Mouse (Mus musculus) skeletal muscle tissue, adult 2 months (tissue): ENCODE data around the gene Plekhm2.

ENCODE experiments used
- DNase-seq: peaks from one replicate; pipeline ENCODE4 v3.0.0-alpha.2; 2012; ENCODE audit warnings: low read depth, low spot score

The Plekhm2 gene

DNA sequence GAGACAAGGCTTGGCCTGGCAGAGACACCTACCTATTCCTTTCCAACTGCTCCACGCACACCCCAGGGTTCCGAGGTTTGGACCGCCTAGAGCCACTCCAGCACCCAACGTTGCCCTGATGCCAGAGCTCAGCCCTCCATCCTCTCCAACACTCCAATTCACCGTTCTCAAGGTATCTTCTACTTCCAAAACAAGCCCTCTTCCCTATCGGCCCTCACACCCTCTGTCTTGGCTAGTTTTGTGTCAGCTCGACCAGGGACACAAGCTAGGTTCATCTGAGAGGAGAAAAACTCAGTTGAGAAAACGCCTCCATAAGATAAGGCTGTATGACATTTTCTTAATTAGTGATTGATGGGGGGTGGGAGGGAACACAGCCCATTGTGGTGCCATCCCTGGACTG lies at the start of gene Plekhm2:
TSS of gene Plekhm2 (minus strand) at position 101 of the 400 bp plus-strand sequence.
- no peak for DNase-seq

DNA sequence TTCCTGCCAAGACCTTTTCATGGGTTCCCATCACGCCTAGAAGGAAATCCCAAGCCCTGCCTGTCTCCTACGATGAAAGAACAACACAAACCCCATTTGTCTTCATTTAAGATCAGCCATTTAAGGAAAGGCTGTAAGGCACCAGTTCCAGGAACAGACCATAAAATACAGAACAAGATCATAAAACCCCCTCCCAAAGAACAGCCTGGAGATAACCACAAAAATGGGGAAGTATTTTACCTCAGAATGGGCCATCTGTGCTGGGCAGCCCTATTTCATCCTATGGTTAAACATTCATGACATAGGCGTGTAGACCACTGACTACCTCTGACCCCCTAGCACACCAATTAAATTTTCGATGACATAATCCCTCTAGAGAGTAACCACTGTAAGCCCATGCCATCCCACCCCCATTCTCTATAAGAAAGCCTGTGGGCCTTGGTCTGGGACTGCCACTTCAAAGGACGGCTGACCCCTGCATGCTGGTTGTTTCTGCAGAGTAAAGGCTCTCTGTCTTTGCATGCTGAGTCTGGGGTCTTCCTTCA lies 49.0 kb upstream of the Plekhm2 start:
- no peak for DNase-seq

DNA sequence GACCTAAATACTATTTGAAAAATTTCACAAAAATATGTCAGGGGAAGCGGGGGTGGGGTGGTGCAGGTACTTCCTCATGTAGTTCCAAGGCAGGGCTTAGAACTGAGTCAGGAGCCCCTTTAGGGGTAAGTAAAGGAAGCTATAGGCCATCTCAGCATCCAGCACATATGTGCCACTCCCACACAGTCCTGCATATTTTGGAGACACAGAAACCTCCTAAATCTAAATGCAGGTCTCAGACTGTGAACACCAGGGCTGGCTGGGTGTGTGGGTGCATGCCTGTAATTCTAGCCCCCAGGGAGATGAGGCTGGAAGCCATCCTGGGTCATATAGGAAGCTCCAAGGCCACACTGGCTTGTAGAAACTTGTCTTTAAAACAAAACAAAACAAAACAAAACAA lies 46.6 kb upstream of the Plekhm2 start:
- DNase-seq, result no peak

DNA sequence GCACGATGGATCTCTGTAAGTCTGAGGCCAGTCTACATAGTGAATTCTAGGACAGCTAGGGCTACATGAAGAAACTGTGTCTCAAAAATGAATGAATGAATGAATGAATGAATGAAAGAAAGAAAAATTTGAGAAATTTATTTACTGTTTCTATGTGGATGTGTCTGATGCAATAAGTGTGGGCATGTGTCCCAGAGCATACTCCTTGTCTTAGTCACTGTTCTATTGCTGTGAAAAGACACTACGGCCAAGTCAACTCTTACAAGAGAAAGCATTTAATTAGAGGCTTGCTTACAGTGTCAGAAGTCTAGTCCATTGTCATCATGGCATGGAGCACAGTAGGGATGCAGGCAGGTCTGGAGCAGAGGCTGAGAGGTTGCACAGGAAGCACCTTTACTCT lies 44.3 kb upstream of the Plekhm2 start:
- DNase-seq, result no peak

DNA sequence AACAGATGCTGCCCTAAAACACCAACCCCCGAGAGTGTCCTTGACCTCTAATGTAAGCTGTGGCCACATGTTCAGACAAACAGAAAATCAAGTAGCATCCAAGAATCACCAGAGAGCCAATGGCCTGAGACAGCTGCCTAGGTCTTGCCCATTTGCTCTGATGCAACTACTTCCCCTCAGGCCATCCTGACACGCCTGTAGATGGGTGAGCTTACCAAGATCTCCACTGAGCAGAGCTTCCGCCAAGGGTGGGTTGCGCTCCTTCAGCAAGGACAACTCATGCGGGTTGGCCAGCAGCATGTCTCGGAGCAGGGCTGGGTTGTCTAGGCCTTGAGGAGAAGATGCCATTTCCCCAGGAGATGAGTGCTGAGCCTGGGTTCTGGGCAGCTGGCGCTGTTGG lies 43.3 kb upstream of the Plekhm2 start:
- no peak for DNase-seq

DNA sequence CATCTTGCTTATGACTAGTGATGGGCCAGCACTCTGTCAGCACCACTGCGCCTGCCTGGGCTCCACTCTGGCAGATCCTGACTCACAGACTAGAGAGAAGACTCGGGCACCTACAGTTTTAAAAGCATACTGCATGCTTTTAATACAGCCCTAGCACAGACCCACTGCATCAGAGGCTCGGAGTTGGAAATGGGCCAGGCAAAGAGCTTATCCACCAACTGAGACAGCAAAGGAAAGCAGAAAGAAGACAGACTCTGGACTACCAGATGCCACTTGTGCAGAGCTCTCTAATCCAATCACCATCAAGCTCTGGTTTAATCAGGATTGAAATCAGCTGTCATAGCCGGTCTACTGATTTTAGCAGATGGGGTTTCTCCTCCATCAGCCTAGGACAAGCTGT lies 40.6 kb upstream of the Plekhm2 start:
- no peak for DNase-seq

DNA sequence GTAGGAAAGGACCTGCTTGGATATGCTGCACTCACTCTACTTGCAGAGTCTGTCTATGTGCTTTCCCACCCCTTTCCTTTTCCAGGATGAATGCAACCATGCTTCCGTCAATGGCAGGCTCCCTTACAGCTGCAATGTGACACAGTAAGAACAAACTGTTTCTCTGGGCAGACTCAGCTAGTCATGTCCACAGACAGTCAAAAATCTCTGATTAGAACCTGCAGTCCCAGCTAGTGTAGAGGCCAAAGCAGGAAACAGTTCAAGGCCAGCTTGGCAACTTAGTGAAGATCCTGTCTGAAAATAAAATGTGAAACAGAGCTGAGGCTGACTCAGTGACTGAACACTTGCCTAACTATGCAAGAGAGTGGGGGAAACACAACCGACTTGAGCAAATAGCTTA lies 39.9 kb upstream of the Plekhm2 start:
- peak; percentile 70 for DNase-seq

DNA sequence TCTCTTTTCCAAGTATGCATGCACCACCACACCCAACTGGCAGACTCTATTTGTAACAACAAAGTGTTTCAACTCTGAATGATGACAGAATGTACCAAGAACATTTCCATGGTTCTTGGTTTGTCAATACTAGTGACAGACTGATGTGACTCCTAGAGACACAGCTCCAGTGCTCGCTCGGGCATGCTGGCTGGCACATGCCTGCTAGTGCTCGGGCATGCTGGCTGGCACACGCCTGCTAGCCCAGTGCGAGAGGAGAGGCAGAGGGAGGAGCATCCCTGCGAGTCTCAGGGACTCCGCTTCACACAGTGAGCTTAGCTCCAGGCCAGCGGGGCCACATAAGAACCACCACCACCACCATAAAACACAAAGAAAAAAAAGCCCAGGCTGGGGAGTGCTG lies 30.0 kb upstream of the Plekhm2 start:
- no peak for DNase-seq

DNA sequence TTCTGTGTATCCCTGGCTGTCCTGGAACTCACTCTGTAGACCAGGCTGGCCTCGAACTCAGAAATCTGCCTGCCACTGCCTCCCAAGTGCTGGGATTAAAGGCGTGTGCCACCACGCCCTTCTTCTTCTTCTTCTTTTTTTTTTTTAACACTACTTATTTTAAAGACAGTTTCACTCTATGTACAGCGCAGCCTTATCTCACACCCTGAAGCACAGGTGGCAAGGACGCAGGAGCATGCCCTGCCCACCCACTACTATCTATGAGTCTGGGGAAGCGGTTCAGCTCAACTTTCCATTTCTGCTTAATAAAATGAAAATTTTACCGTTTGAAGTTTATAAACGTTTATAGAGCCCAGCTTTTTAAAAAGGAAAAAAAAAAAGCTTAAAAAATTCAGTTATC lies 23.8 kb upstream of the Plekhm2 start:
- no peak for DNase-seq

DNA sequence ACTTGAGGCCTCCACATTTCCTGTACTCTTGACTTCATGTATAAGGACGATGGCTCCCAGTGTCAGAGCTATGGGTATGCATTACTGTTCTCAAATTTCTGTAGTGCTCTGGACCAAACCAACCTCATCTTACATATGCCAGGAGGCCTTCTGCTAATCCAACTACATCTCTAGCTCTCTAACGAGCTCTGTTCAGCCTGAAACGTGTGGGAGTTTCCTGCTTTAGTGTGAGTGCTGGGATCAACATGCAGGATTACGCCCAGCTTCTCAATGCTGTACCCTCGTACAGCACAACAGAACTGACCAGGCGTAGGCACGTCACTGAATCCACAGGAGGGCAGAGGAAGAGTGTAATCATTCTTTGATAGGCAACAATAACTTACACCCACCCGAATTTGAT lies 21.8 kb upstream of the Plekhm2 start:
- no peak for DNase-seq

DNA sequence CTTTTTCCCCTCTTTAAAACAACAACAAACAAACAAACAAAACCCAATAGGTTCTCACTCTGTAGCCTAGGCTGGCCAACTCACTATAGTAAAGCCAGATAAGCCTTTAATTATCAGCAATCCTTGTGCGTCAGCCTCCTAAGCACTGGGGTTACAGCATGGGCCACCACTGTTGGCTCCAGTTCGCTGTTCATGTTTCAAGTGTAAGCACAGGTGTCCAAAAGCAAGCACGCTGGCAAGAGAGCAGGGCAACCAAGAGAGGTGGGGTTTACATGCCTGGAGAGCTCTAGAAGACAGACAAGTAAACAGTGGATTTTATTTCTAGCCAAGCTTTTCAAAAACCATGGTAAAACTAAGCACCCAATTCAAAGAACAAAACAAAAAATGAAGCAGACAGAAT lies 21.4 kb upstream of the Plekhm2 start:
- DNase-seq, result peak; percentile 50

DNA sequence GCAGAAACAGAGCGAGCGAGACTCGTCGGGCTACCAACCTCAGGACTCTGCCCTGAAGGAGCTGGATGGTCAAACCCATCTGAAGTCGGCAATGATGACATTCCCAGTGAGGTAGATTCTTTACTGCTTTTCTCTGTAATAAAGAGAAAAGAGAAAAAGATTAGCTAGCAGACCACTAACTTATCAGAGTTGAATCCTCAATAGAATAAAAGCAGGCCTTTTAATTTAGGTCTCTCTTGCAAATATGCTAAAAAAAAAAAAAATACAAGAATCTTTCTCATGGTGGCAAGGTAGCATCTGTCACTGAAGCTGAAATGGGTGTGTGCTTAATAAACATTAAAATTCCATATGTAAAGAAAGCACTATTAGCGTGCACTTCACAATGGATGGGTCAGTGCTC lies 20.8 kb upstream of the Plekhm2 start, which contains the start of gene Rsc1a1:
TSS of gene Rsc1a1 (minus strand) at position 101 of the 400 bp plus-strand sequence.
- DNase-seq, result no peak

DNA sequence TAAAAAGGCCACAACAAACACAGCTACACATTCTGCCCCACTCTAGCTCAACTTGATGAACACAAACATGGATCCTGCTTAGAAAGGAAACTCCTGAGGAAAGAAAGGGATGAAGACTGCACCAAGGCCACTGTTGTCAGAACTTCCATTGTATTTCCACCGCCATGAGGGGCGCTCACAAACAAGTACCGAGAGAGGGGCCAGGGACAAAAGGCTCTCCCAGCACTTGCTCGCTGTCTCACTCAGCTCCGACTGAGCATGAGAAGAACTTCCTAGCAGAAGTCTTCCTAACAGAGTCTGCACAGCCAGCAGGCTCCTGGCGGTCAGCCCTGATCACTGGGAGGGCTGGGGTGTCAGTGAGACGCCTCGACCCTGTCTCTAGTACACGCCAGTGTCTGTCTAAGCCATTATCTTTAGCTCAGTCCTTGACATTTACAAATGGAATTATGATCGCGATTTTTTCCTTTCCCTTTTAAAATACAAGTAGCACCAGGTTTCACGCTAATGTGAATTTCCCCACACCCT lies 18.1 kb upstream of the Plekhm2 start:
- no peak for DNase-seq

DNA sequence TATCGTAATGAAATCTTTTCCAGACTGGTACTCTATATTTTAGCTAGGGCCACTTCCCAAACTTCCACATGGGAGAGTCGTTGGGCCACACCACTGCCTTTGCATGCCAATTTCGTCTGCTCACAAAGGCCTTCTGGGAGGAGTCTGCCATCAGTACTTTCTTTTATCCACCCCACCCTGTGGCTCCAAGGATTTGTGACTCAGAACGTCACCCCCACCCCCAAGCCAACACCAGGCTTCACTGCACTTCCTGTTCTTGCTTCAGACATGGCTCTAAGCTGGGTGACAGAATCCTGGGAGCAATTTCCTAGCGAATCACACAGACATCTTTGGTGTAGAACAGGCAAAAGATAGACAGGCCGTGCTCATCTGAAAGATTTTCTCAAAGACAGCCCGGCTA lies 17.1 kb upstream of the Plekhm2 start:
- DNase-seq, result peak; percentile 52

DNA sequence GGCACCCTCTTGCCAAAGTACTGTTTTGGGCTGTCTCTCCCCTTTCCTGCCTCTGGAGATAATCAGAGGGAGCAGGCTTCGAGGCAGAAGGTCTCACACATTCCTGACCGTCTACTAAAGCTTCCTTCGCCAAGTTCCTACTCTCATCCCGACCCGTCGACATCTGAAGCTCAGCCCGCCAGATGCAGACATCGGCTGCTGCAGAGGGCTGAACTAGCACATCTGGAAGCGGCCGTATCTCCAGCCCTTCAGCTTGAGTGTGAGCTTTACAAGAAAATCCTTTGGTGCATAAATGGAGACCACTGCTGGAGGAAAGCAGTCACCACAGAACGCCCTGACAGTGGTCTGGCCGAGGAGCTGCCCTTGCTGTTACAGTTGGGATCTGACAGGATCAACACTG lies 16.2 kb upstream of the Plekhm2 start:
- no peak for DNase-seq

DNA sequence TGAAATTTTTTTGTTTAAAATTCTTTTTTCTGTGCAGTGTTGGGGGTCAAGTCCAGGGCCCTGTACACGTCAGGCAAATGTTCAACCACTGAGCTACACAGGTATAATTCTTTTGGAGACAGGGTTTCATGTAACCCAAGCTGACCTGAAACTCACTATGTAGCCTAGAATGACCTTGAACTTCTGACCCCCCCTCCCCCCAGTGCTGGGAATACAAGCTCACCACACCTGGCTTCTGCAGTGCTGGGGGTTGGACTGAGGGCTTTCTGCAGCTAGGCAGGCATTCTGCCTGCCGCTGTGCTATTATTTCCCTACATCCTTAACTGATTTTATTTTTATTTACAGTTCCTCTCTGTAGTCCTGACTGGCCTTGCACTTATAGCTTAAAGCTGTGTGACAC lies 14.3 kb upstream of the Plekhm2 start:
- no peak for DNase-seq

DNA sequence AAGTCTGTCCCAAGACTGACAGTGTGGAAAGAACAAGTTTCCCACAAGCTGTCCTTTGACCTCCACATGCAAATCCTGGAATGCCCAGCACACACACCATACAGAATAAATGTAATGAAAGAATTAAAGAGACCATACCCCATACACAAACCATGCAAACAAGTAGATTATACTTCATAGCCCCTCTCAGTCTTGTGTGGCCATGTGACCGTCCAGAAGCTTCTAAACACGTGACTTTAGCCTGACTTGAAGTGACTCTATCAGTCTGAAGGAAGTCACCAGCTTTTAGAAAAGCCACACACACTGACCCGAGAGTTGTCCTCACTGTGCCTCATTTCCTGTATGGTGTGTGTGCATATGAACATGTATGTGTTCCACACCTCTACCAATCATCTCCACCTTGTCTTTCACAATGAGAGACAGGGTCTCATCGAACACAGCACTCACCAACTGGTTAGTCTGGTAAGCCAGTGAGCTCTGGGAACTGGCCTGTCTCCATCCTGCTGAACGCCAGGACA lies 11.8 kb upstream of the Plekhm2 start:
- no peak for DNase-seq

DNA sequence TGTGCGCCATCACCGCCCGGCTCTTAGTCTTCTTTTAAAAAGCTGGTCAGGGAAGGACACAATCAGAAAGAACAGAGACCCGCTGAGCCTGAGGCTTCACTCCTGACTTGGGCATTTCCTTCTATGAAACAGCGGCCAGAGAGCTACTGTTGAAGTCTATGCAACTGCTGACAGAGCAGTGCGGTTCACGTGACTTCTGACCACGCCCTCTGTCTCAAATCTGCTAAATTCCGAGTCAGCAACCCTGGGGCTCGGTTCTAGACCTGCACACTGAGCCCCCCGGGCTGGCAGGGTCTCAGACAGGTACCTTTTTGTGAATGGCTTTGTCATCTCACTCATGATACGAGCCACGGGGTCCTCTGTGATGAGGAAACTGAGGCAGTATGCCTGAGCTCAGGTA lies 7.6 kb upstream of the Plekhm2 start:
- DNase-seq, result no peak

DNA sequence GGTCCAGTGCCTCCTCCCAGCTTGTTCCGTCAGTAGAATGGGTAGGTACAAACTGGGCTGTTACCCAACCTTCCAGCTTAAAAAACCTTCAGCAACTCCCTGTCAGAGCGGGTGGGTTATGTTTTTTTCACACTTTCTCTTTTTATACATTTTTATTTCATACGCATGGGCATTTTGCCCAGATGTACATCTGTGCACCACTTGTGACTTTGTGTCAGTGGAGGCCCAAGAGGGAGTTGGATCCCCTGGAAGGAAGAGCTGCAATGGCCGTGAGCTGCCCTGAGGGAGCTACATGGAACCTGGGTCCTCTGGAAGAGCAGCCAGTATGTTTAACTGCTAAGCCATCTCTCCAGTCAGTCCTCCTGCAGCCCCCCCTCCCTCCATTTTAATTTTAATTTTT lies 6.7 kb upstream of the Plekhm2 start:
- no peak for DNase-seq

DNA sequence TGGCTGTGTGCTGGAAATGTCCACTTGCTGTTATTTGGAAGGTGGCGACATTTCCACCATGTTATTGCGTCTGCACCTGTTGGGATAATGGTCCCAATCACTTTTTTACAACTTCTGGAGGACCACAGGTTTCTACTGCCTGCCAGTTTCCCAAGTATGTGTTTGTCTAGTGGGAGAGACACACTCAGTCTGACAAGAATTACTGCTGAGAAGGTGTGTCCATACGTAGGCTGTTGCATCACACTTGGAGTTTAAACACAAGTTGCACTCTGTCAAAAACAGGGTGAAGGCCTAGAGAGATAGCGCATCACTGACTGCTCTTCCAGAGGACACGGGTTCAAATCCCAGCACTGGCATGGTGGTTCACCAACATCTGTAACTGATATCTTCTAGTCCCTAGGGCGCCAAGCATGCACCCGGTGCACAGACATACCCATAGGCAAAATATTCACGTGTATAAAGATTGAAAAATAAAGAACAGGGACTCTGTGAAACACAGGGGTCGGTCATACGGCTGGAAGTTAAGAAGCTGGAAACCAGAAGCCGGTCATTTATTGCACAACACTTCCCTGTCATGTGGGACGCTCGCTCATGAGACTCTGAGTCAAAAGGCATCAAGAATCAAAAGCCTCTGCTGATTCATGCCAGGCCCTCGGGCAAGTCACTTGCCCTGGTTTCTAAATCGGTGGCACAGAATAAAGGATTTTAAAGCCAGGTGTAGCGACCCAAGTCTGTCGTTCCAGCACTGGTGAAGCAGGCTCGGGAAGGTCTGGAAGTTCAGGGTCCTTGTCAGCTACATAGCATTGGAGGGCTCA lies 5.4 kb upstream of the Plekhm2 start:
- DNase-seq, result peak; percentile 65

DNA sequence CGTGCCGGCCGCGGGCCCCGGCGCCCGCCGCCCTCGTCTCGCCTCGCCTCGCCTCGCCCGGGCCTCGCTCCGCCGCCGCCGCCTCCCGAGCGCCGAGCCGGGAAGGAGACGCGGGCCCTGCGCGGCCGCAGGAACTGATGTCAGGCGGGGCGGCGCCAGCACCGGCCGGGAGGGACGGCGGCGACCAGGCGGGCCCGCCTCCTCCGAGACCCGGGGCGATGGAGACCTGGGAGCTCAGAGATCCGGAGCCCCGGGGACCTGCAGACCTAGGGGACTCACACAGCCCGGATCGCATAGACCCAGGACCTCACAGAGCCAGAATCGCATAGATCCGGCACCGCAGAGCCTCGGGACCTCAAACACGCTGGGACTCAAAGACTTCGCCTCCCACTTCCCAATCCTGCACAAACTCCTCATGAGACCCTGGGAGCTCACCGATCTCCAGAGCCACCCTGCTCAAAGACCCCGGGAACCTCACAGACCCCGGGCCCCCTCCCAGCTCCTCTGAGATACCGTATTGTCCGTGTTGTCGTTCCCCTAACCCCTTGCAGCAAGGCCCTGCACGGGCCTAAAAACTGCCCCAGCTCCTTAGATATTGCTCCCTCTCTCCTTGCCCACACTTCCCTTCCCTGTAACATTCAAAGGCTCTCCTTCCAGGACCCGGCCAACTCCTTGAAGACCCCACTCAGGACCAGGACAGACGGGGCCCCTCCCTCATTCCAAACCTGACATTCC lies 521 bp downstream of the Plekhm2 start:
- DNase-seq, result no peak
